Mouse (Mus musculus): ENCODE measurements around the gene Scfd1. TPM values are rescaled to one million over a fixed set of nuclear protein-coding genes. Genes with fewer than 3 reads are reported as not detected.

The Scfd1 gene
- total and polyA plus RNA-seq, 3 experiments: 2.7 to 136 (median 120) TPM

GRCm38 (mm10) chr12:51361294-51361693 is 16.0 kb upstream of the Scfd1 start:
- no peak for ATAC-seq (ENCODE audit: extremely low read depth, insufficient number of reproducible peaks, low FRiP score, poor library complexity, severe bottlenecking)
- no peak for DNase-seq (ENCODE audit: low spot score)
- Histone ChIP-seq H3K9me3 (replicated peaks) (no peaks in the 10 kb centered on the region), H3K4me3 (ENCODE audit: low read depth, low read length) (no peak overlapping the region), H3K27me3 (ENCODE audit: insufficient read depth, low read length) (no peaks in the 10 kb centered on the region), H3K36me3 (replicated peaks) (peaks cover 89% of the 10 kb centered on the region), H3K4me1 (ENCODE audit: insufficient read depth, low read depth, low read length) (no peaks in the 10 kb centered on the region; the same call in 1 of the 2 replicates)
- TF ChIP-seq GATA2 (IDR thresholded peaks at IDR 0.05; ENCODE audit: borderline replicate concordance, low read depth, low read length): no peak
- no peak for TF ChIP-seq TAL1 (conservative IDR thresholded peaks at IDR 0.05; ENCODE audit: low read depth, low read length)
- TF ChIP-seq CTCF (IDR thresholded peaks at IDR 0.05; ENCODE audit: low read depth, low read length): no peak
- TF ChIP-seq GATA1 (IDR thresholded peaks at IDR 0.05; ENCODE audit: borderline replicate concordance, low read length): no peak
- no peak for TF ChIP-seq POLR2AphosphoS5 (IDR thresholded peaks at IDR 0.05; ENCODE audit: insufficient replicate concordance, low read depth, low read length)

GRCm38 (mm10) chr12:51362898-51363297 is 14.4 kb upstream of the Scfd1 start:
- Histone ChIP-seq H3K36me3 (replicated peaks) (peaks cover 89% of the 10 kb centered on the region), H3K4me3 (ENCODE audit: low read depth, low read length) (no peak overlapping the region), H3K27me3 (ENCODE audit: insufficient read depth, low read length) (no peaks in the 10 kb centered on the region), H3K9me3 (replicated peaks) (no peaks in the 10 kb centered on the region), H3K4me1 (ENCODE audit: insufficient read depth, low read depth, low read length) (no peaks in the 10 kb centered on the region; the same call in 1 of the 2 replicates)
- no peak for DNase-seq (ENCODE audit: low spot score)
- TF ChIP-seq CTCF (IDR thresholded peaks at IDR 0.05; ENCODE audit: low read depth, low read length) (no peak), POLR2AphosphoS5 (IDR thresholded peaks at IDR 0.05; ENCODE audit: insufficient replicate concordance, low read depth, low read length) (no peak), TAL1 (conservative IDR thresholded peaks at IDR 0.05; ENCODE audit: low read depth, low read length) (no peak), GATA2 (IDR thresholded peaks at IDR 0.05; ENCODE audit: borderline replicate concordance, low read depth, low read length) (no peak), GATA1 (IDR thresholded peaks at IDR 0.05; ENCODE audit: borderline replicate concordance, low read length) (no peak)
- no peak for ATAC-seq (ENCODE audit: extremely low read depth, insufficient number of reproducible peaks, low FRiP score, poor library complexity, severe bottlenecking)

- no peak for TF ChIP-seq POLR2AphosphoS5 (IDR thresholded peaks at IDR 0.05; ENCODE audit: insufficient replicate concordance, low read depth, low read length)
- ATAC-seq (ENCODE audit: extremely low read depth, insufficient number of reproducible peaks, low FRiP score, poor library complexity, severe bottlenecking) (no peak), DNase-seq (ENCODE audit: low spot score) (no peak)
- no peaks in the 10 kb centered on the region for H3K27me3 ChIP-seq (ENCODE audit: insufficient read depth, low read length)
- no peaks in the 10 kb centered on the region for H3K4me1 ChIP-seq (ENCODE audit: insufficient read depth, low read depth, low read length)
- peaks cover 6% of the 10 kb centered on the region for H3K9me3 ChIP-seq (replicated peaks)
- peaks cover 85% of the 10 kb centered on the region for H3K36me3 ChIP-seq (replicated peaks)
- H3K4me3 ChIP-seq (ENCODE audit: low read depth, low read length): no peak overlapping the region
Measured at GRCm38 (mm10) chr12:51368504-51368903, 8.8 kb upstream of the Scfd1 start.

- ATAC-seq (ENCODE audit: extremely low read depth, insufficient number of reproducible peaks, low FRiP score, poor library complexity, severe bottlenecking) (no peak), DNase-seq (ENCODE audit: low spot score) (no peak)
- Histone ChIP-seq H3K36me3 (replicated peaks) (peaks cover 48% of the 10 kb centered on the region), H3K4me3 (ENCODE audit: low read depth, low read length) (peak overlapping the region; percentile 89), H3K4me1 (ENCODE audit: insufficient read depth, low read depth, low read length) (peaks cover 9% of the 10 kb centered on the region), H3K27me3 (ENCODE audit: insufficient read depth, low read length) (no peaks in the 10 kb centered on the region), H3K9me3 (replicated peaks) (no peaks in the 10 kb centered on the region)
- TF ChIP-seq GATA1 (IDR thresholded peaks at IDR 0.05; ENCODE audit: borderline replicate concordance, low read length): no peak
- no peak for TF ChIP-seq TAL1 (conservative IDR thresholded peaks at IDR 0.05; ENCODE audit: low read depth, low read length)
Measured at GRCm38 (mm10) chr12:51377888-51378190, 529 bp downstream of the Scfd1 start.

DNA sequence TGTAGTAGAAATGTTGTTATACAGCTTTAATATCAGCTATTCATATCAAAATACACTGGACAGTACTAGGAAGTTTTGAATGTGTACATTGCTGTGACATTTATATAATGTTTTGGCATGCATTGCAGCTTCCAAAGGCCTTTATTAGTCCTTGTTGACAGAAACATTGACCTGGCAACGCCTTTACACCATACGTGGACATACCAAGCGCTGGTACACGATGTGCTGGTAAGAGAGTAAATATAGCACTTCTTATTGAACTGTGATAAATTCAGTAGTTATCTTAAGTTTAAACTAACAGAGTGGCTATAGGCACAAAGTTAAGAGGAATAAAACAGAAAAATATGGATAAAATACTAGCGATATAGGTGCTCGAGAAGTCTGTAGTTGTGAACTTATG is 22.6 kb downstream of the Scfd1 start:
- Histone ChIP-seq H3K4me3 (ENCODE audit: low read depth, low read length) (no peak overlapping the region), H3K9me3 (replicated peaks) (no peaks in the 10 kb centered on the region), H3K4me1 (ENCODE audit: insufficient read depth, low read depth, low read length) (peaks cover 12% of the 10 kb centered on the region), H3K27me3 (ENCODE audit: insufficient read depth, low read length) (no peaks in the 10 kb centered on the region), H3K36me3 (replicated peaks) (peaks cover 82% of the 10 kb centered on the region)
- ATAC-seq (ENCODE audit: extremely low read depth, insufficient number of reproducible peaks, low FRiP score, poor library complexity, severe bottlenecking) (no peak), DNase-seq (ENCODE audit: low spot score) (no peak)
- no peak for TF ChIP-seq GATA2 (IDR thresholded peaks at IDR 0.05; ENCODE audit: borderline replicate concordance, low read depth, low read length)
- TF ChIP-seq POLR2AphosphoS5 (IDR thresholded peaks at IDR 0.05; ENCODE audit: insufficient replicate concordance, low read depth, low read length): no peak
- TF ChIP-seq TAL1 (conservative IDR thresholded peaks at IDR 0.05; ENCODE audit: low read depth, low read length): no peak
- TF ChIP-seq CTCF (IDR thresholded peaks at IDR 0.05; ENCODE audit: low read depth, low read length): no peak
- no peak for TF ChIP-seq GATA1 (IDR thresholded peaks at IDR 0.05; ENCODE audit: borderline replicate concordance, low read length)

- H3K4me1 ChIP-seq (ENCODE audit: insufficient read depth, low read depth, low read length): peaks cover 12% of the 10 kb centered on the region
- DNase-seq (ENCODE audit: low spot score) (peak; percentile 6), ATAC-seq (ENCODE audit: extremely low read depth, insufficient number of reproducible peaks, low FRiP score, poor library complexity, severe bottlenecking) (0 out of 2 replicates have a peak, but pooled peaks have one; percentile 47)
- H3K9me3 ChIP-seq (replicated peaks): no peaks in the 10 kb centered on the region
- no peak for TF ChIP-seq GATA1 (IDR thresholded peaks at IDR 0.05; ENCODE audit: borderline replicate concordance, low read length)
- no peak for TF ChIP-seq GATA2 (IDR thresholded peaks at IDR 0.05; ENCODE audit: borderline replicate concordance, low read depth, low read length)
- no peak for TF ChIP-seq CTCF (IDR thresholded peaks at IDR 0.05; ENCODE audit: low read depth, low read length)
- no peaks in the 10 kb centered on the region for H3K27me3 ChIP-seq (ENCODE audit: insufficient read depth, low read length)
- H3K36me3 ChIP-seq (replicated peaks): peaks cover 76% of the 10 kb centered on the region
- H3K4me3 ChIP-seq (ENCODE audit: low read depth, low read length): no peak overlapping the region
Measured at GRCm38 (mm10) chr12:51402060-51402698, 24.9 kb downstream of the Scfd1 start.
